Mouse (Mus musculus) skeletal muscle tissue, adult 2 months (tissue): ENCODE results near the gene Trappc1.

Experiments
- DNase-seq: peaks from one replicate; pipeline ENCODE4 v3.0.0-alpha.2; 2012; ENCODE audit warnings: low read depth, low spot score

Gene Trappc1

DNA sequence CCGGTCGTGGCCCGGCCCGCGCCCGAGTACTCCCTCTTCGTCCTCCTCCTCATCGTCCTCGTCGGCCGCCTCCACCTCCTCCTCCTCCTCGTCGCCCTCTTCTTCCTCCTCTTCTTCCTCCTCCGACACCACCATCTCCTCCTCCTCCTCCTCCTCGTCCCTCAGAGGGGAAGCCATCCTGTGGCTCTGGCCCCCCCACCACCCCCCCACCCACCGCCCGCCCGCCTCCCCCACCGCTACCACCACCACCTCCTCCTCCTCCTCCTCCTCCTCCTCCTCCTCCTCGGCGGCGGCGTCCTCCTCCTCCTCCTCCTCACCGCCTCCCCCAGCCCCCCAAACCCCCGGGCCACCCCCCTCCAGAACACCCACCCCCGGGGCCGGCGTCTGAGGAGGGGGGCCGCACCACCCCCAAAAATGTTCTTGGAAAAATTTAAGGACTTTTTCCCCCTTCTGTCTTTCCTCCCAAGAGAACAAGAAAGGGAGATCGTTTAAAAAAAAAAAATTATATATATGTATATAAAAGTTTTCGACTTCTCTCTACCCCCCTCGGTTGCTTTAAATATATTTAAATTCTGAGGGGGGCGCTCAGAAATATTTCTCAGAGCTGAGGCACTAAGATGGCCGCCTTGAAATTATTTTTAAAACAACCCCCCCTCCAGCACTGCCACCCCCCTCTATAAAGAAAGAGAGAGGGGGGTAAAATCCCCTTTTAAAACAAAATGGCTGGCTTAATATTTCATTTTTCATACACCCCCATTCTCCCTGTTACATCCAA, 45.6 kb downstream of the Trappc1 start, which contains the start of gene Chd3:
Gene Chd3, minus strand, starts transcription at position 192 of the 775 bp plus-strand sequence.
- DNase-seq, result no peak

DNA sequence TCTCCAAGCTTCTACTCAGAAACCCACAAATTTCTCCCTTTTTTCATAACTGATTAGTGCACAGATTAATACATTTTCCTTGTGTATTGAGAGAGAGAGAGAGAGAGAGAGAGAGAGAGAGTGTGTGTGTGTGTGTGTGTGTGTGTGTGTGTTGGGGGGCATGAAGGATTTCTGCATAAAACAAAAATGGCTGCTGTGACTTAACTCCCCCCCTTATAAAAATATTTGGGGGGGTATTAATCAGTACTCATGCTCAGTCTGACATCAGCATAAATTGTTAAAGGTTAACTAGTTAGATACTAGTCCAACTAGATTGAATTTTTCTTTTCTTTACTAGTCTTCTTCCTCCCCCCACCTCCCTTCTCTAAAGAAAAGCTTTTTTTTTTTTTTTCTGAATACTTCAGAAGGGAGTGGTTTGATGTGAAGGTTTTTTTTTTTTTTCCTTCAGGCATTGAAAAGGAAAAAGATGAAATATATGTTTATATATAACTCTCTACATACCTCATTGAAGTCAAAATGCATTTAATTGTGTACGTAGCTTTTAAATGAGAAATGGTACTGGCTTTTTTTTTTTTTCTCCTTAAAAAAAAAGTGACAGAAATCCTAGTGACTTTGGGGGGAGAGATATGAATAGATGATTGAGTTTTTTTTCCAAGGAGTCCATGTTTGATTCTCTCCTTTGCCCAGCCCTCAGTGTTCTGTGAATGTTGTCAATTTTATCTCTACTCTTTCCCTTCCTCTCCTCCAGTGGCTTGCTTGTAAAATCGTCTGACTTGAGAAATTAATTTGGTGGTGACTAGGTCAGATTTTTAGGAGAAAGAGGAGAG, 46.4 kb downstream of the Trappc1 start:
- no peak for DNase-seq

GRCm38 (mm10) chr11:69370817-69371215, 47.0 kb downstream of the Trappc1 start:
- no peak for DNase-seq

DNA sequence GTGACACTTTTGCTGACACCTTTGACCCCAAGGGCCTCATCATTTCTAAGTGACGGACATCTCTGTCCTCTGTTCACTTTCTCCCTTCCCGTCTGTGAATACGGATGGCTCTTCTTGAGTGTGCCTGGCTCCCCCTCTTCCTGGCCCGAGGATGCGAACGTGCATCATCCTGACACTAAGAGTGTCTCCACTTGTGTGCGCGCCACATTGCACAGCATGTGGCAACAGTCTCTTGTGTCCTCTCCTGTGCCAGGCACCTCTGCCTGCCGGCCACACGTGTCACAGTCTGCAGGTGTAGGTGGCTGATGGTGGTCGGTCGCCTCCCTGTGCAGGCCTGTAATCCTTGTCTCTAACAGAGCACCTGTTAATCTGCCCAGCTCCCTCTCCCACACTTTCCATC, 47.8 kb downstream of the Trappc1 start:
- no peak for DNase-seq

DNA sequence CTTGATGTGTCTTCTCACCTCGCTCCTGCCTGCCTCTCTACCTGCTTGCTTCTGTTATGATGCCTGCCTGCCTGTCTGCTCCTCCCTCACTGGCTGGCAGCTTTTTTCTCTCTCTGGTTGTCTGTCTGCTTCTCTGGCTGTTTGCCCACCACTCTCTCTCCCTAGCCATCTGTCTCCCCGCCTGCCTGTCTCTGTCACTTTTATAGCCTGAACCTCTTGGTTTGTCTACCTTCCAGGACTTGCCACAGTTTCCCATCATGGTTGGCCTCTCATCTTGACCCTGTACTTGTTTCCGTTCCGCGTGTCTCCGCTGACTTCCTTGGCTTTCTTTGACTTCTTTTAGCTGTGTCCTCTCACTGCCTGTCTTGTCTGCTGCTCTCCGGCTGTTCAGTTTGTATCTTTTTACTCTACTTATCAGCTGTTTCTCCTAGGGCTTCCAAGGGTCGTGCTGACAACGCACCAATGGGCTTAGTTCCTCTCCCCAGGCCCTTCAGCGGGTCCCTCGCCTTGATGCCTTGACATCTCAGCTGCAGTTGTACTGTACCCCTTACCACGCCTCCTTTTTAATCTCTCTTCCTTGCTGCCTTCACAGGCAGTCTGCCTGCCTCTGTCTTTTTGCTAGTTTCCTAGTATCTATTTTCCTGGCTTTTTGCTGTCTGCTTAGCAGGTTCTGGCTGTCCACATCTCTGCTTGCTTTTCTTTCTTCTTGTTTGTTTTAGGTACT, 48.4 kb downstream of the Trappc1 start:
- DNase-seq, result no peak

DNA sequence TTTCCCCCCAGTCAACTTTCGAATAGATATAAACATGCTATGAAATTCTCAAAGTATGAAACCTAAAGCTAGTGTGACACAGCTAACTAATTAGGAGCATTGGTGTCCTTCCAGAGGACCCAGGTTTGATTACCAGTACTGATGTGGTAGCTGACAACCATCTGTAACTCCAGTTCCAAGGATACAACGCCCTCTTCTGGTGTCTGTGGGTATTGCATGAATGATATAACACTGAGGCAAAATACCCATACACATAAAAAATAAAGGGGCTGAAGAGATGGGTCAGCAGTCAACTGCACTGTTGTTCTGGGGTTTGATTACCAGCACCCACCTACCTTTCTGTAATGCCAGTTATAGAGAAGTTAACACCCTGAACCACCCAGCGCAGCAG, 49.0 kb downstream of the Trappc1 start:
- DNase-seq, result no peak

DNA sequence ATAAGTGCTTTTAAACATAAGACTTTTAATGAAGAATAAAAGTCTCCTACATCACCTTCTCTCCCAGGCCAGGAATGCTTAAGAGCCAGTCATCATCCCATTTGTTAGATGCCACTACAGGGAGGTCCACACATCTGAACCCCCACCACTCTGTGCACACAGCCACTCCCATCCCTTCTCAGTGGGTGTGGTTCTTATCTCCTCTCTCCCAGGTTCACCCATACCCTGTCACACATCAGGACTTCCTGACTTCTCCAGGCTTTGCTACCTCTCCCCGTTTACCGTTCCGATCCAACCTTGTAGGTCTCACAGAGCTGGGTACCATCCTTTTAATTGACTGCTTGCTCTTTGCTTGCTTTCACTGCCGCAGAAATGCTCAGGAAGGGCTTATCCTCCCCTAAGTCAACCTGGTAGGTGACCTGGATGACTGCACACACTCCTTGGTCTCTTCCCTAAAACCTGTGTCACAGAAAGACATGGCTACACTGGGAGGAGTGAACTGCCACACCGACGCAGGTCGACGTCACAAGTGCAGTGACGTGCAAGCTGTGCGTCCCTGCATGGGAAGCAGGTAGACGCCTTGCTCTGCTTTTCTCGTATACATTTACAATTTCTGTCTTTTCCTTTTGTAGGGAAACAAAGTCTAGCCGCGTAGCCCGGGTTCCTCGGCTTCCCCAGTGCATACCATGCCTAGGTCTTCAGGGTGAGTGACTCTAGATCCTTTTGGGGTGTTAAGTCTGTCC, 49.6 kb downstream of the Trappc1 start:
- DNase-seq, result no peak
